14 mouse cellular contexts compared by ENCODE assay signal in genomic region chr4:80631441-80631840, GRCm38 (mm10).
DNase-seq lines count a peak whose midpoint lies in the region.
"Had no signal": no experiment of that assay in that cellular context is flagged by ENCODE, and none has a peak within 500 bp of the region (broad histone marks: within the 10 kb centered on the region; RNA-seq: fewer than 3 reads in every experiment).

No protein-coding gene starts in this region.

- peak; percentile 9 to 30 for DNase-seq in frontal cortex, adult 2 months (ENCODE audit: extremely low spot score in 1 of 2, low spot score in 1 of 2)
- DNase-seq in frontal cortex, postnatal 25 days (ENCODE audit: low spot score in 2 of 2) = no peak
- peak; percentile 23 for DNase-seq in right cerebral cortex, postnatal 25 days
- DNase-seq in right cerebral cortex, postnatal 14 days = no peak
- peak; percentile 21 for DNase-seq in cerebellum, adult 9-10 months
- DNase-seq in cerebellum, postnatal 25 days = peak; percentile 24 to 37
- DNase-seq in MN1 (ENCODE audit: low spot score) = no peak
- no peak for DNase-seq in lung, adult 18-20 months
- DNase-seq: adrenal gland, adult 8-10 months; adrenal gland, postnatal 36 days; forebrain, postnatal 0 days; gastrocnemius, postnatal 14 days; heart, adult 2 months; heart, postnatal 14 days had no signal

Comparison
In these comparisons a context has a peak if more than half of its experiments do, and no peak if none do; other contexts are left out.
1. DNase-seq: peak in frontal cortex, adult 2 months (2 of 2), right cerebral cortex, postnatal 25 days (single experiment), cerebellum, adult 9-10 months (single experiment) and cerebellum, postnatal 25 days (2 of 2); none in frontal cortex, postnatal 25 days (0 of 2), right cerebral cortex, postnatal 14 days (single experiment), MN1 (single experiment) and lung, adult 18-20 months (0 of 2).